Mouse (Mus musculus) megakaryocyte progenitor cell, adult 5-6 weeks (primary cell): ENCODE results near the gene Cntn4. TPM values are rescaled to one million over a fixed set of nuclear protein-coding genes. Genes with fewer than 3 reads are reported as not detected.

Experiments
- ATAC-seq: replicated peaks from 2 replicates; pipeline ENCODE4 v1.8.0; 2016; ENCODE audit warnings: mild to moderate bottlenecking, moderate TSS enrichment, inconsistent platforms; ENCODE audit not compliant: poor library complexity
- total RNA-seq, 2 experiments: library from RNA; stranded (forward) in 1 of 2; stranded (reverse) in 1 of 2; fragments of 157-497, 149-512 nt in 1 of 2; fragments of 200-1000 nt in 1 of 2; gene quantifications; 2 replicates each; pipeline versions ENCODE4 v1.2.3 to v1.2.4; 2015 to 2017

Gene Cntn4
- total RNA-seq, 2 experiments from 2014 or later = not detected

DNA sequence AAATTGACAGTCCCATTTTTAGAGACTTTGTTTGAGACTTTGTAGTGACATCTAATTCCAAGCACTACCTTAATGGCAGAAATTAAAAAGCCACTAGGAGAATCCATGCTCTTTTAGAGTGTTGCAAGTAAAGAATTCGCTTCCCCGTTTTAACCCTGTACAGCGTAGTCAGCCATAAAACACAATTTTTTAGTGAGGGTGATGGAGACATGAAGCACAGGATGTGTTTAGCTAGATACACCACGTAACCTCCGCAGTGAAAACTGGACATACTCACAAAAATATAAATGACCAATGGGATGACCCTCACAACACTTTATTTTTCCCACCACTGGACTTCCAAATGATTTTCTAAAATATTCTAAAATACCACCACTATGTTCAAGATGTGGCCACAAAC lies 1069.8 kb downstream of the Cntn4 start:
- no peak for ATAC-seq

DNA sequence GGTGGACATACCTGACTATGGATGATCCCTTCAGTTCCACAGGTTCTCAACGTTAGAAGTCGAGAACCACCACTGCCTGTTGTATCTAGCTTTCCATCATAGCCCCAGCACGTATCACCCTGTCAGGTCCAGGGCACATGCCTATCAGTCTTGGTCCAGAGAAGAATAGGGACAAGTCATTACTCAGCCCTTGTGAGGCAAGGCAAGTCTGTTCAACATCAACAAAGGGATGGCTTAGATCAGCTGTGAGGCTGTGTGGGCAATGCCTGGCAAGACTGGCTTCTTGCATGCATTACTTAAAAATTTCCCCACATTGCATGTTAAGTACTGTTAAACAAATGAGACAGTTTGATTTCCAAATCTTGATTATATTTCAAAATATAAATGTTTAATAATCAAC lies 1070.3 kb downstream of the Cntn4 start:
- no peak for ATAC-seq
